Mouse (Mus musculus) liver, embryonic 14.5 days (tissue): Measurements from ENCODE around the gene Cyp1a1.

Source experiments
- CTCF ChIP-seq: IDR thresholded peaks from 2 replicates; pipeline ENCODE4 v1.5.1; 2016; ENCODE audit warnings: antibody characterized with exemption, low read depth, control low read depth
- EP300 ChIP-seq: IDR thresholded peaks from 2 replicates; pipeline ENCODE4 v1.6.1; 2016; ENCODE audit warnings: antibody characterized with exemption, low read depth

DNA sequence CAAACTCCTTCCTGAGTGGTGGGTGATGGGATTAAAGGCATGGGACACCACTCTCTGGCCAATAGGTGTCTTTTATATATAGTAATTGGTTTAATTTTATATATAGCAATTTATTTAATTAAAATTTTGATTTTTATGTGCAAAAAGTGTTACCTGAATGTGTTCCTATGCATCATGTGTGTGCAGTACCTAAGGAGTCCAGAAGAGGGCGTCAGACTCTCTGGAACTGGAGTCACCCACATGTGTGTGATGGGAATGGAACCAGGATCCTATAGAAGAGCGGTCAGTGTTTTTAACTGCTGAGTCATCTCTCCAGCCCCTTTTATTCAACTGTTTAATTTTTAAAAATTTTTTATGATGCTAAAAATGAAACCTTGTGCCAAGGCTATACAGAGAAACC lies 24.5 kb downstream of the Cyp1a1 start:
- TF ChIP-seq CTCF (peak; percentile 50), EP300 (no peak)
